Mouse (Mus musculus) right cerebral cortex, postnatal 25 days (tissue): Measurements from ENCODE around the gene Tlk2.
A peak's percentile ranks its signal among the peaks of the same experiment; 100 is the strongest.

ENCODE experiments used
- DNase-seq: peaks from one replicate; pipeline ENCODE4 v3.0.0; 2022

Gene Tlk2

GRCm38 (mm10) chr11:105164516-105165510 lies 13.8 kb upstream of the Tlk2 start:
- no peak for DNase-seq

DNA sequence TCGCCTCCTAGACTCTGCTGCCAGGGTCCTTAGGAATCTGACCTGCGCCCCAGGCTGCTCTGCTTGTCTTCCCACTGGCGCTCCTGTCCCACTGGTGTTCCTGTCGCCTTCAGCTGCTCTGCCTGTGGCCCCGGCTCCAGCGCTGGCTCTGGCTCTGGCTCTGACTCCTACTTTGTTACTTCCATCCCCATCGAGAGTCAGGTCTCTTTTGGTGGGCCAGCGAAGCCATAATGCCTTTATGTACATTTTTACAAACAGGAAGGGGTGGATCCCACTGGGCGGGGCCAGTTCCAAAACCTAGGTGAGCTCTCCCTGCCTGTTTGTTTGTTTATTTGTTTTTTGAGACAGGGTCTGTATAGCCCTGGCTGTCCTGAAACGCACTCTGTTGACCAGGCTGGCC lies 11.8 kb upstream of the Tlk2 start:
- DNase-seq, result no peak

DNA sequence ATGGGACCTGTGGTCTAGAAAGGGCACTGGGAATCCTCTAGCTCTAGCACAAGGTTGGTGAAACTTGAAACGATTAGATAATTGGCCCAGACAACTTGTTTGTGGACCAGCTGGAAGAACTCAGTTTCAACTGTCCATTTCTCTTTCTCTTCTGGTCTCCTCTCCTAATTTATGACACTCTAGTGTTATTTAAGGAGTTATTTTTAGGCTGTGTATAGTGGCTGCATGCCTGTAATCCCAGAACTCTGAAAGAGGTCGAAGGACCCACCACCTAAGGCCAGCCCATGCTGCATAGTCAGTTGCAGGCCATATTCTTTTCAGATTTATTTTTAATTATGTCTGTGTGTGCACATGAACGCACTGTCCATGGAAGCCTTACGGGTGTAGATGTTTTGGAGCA lies 916 bp downstream of the Tlk2 start:
- no peak for DNase-seq

- DNase-seq, result no peak
Observed at GRCm38 (mm10) chr11:105180471-105181091, 2.0 kb downstream of the Tlk2 start.

- peak; percentile 88 for DNase-seq
Observed at GRCm38 (mm10) chr11:105181126-105181637, 2.6 kb downstream of the Tlk2 start.

DNA sequence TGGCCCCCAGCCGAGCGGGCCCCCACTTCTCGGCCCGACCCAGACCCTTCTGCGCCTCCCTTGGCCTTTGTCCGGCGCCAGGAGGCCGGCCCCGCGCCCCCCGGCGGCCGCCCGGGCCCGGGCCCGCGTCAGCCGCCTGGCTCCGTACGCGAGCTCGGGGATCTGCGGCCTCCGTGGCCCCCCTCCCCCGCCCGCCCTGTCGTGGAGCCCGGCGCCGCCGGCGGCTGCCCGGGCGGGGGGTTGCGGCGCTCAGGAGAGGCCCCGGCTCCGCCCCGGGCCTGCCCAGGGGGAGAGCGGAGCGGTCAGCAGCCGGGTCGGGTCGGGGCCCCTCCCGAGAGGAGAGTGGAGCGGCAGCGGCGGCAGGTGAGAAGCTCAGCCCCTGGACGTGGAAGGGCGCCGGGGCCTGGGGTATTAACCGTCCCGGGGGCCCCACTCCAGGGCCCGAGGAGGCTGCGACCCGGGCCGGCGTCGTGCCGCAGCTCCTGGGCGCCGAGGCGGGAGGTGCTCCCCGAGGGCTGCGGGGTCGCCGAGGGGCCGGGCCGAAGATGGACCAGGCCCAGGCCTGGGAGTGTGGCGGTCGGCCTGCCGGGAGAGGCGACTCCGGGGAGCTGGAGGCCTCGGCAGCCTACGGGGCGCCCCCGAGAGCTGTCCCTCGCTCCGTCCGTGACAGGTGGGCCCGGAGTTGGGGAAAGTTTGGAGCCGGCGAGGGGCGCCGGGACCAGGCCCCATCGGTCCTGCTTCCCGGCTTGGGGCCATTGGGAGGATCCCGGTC lies 3.3 kb downstream of the Tlk2 start:
- DNase-seq, result peak; percentile 68

GRCm38 (mm10) chr11:105182461-105182855 lies 3.9 kb downstream of the Tlk2 start:
- no peak for DNase-seq

- no peak for DNase-seq
Observed at GRCm38 (mm10) chr11:105184678-105185077, 6.1 kb downstream of the Tlk2 start.

DNA sequence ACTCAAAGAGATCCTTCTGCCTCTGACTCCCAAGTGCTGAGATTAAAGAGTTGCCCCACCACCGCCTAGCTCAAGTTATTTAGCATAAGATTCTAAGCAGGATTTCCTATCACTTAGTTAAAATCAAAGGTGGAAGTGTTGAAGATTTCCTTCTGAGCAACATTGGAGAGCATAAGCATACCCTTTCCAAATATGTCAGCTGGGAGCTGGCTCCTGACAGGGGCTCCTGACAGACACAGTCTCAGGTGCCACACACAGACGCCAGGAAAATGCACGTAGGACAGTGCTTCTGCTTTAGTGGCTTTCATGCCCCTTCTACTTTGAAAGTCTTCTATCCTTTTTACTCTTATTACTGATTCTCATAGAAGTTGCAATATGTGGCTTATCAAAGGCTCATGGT lies 13.6 kb downstream of the Tlk2 start:
- no peak for DNase-seq

DNA sequence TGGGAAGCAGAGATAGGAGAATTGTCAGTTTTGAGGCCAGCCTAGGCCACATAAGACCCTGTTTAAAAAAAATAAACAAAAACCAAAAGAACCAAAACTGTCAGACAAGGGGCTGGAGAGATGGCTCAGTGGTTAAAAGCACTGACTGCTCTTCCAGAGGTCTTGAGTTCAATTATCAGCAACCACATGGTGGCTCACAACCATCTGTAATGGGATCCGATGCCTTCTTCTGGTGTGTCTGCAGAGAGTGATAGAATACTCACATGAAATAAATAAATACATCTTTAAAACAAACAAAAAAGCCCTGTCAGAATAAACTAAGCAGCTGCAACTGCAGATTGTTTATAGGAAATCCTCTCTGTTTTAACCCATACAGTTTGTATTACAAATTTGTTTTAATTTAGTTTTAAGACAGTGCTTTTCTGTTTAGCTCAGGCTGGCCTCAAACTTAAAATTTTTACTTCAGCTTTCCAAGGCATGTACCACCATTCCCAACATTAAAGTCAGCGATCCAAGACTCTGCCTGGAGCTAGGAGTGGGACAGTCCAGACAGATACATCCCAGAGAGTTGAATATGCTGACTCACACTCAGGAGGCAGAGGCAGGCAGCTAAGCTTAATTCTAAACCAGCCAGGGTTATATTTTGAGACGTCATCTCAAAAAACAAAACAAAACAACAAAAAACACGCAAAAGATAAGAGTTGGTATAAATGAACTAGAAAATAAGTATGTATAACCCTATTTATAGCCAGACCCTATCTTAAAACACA lies 18.5 kb downstream of the Tlk2 start:
- no peak for DNase-seq

- DNase-seq, result no peak
Observed at GRCm38 (mm10) chr11:105202403-105202802, 23.8 kb downstream of the Tlk2 start.

DNA sequence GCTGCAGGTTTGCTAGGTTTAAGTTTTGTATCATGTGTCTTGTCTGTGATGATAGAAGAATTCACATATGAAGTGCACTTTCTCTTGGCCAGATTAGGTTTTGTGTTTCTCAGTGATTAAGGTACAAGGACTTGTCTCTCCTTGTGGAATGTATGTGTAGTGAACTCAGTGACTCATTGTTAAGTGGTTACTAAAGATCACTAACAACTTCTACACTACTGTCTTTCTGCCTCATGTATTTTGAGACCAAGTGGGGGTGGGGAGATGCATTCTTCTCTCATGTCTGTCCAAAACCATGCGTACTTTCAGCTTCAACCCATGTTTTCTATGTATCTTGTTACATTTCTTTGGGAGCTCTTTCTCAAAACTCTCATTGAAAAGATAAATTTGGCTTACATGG lies 31.4 kb downstream of the Tlk2 start:
- DNase-seq, result no peak

- no peak for DNase-seq
Observed at GRCm38 (mm10) chr11:105214257-105214656, 35.6 kb downstream of the Tlk2 start.

- no peak for DNase-seq
Observed at GRCm38 (mm10) chr11:105217771-105218170, 39.2 kb downstream of the Tlk2 start.

DNA sequence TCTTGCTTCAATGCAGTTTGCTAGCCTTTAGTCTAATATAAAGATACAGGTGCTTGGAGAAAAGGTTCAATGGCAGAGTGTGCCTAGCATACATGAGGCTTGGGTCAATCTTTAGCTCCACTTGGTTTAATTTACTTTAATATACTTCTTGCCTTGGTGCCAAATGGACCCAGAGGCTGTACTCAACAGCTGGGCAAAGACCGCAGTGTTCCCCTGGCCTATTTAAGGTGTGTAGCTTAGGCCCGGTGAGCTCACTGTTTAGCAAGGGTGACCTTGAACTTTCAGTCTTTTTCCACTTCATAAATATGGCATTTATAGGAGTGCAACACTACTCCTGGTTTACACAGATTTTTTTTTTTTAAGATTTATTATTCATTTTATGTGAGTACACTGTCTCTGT lies 55.9 kb downstream of the Tlk2 start:
- no peak for DNase-seq

DNA sequence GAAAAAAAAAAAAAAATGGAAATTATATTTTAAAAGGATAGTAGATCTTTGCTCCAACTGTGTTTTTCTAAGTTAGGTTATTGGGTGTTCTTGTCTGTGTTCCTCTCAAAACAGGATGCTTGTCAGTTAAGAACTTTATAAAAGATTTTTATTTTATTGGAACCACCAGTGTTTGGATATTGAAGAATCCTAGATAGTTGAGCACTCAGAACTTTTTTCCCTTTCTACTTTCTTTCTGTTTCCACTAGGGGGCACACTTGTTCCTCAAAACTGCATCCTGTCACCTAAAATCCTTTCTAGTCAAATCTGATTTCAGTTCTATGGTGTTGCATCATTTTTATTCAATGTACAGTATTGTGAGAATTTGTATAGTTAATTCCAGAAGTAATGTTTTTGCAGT lies 62.4 kb downstream of the Tlk2 start:
- no peak for DNase-seq

DNA sequence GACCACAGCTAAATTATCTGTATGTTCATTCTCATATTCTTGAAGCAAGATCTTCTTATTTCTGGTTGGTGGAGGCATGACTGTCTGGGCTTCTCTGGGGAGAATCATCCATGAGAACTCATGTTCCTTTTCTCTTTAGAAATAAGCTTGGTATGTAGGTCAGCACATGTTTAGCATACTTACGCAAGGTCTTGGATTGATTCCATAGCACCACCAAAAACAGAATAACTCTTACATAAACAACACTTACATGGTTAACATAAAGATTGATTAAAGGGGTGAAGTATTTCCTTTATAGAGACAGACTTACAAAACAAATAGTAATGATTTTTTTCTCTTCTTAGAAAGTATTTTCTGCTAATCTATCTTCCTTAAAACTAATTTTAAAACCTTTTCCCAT lies 67.8 kb downstream of the Tlk2 start:
- DNase-seq, result no peak

- DNase-seq, result no peak
Observed at GRCm38 (mm10) chr11:105246785-105247184, 68.2 kb downstream of the Tlk2 start.

DNA sequence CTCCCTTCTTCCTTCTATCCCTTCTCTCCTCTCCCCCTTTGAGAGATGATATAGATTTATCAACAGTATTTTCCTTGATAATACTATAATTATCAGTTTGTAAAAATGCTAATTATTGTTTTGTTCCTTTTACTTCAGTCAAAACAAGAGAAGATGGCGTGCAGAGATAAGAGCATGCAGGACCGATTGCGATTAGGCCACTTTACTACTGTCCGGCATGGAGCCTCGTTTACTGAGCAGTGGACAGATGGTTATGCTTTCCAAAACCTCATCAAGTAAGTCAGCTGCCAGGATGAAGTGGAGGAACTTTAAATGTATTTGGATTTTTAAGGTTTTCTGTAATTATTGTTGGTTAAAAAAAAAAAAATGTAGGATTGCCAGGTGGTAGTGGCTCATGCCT lies 68.7 kb downstream of the Tlk2 start:
- DNase-seq, result no peak

DNA sequence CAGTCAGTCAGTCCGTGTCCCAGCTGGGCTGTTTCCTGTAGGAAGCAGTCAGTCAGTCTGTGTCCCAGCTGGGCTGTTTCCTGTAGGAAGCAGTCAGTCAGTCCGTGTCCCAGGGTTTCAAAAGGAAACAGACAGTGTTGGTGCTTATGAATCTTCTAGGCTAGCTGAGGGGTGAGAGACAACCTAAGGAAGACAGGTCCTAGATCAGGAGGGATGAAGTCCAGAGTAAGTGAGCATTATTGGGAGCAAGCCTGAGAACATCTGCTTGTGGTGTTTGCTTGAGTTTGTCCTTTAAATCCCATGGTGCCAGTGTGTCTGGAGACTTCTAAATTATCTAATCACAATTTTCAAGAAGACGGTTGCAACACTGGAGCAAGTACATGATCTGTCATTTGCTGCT lies 81.1 kb downstream of the Tlk2 start:
- DNase-seq, result no peak

GRCm38 (mm10) chr11:105261116-105261515 lies 82.5 kb downstream of the Tlk2 start:
- DNase-seq, result no peak

DNA sequence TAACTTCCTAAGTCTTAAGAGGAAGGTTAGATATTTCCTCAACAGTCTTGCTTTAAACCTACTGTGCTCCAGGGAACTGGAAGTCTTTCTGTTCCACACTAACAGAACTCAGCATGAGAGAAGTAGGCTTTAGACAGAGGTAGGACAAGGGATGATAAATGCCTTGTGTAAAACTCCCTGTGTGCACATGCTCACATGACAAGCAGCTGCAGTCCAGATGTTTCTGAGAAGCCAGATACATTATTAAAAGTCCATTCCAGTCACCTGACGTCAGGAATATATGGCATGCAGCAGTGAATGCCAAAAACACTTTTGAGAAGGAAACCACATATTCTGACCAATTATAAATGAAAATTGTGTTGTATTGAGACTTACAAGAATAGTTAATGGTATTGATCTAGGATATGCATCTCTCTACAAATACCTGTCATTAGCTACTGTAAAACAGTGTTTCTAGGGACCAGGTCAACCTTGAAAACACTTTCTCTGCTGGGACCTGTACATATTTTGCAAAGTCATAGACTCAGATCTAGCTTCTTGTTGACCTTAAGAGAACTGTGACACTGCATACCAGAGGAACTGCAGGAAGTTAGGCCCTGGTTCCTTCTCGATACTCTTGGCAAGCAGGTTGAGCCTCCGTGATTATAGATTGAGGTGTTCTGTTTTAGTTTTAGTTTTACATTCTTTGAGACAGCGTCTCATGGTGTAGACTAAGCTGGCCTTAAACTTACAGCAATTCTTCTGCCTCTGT lies 83.2 kb downstream of the Tlk2 start:
- DNase-seq, result no peak
